Mouse (Mus musculus) limb, embryonic 11.5 days (tissue): ENCODE measurements at regions not wholly inside any gene's neighbourhood (a gene's known extent, or its start where the extent isn't known, plus 50 kb on each side); places are given as distances from the start of the nearest gene placed in this dataset.

Source experiments
- ATAC-seq: fragments of 200-750 bp; cut with Nextera tagmentation; 2 replicates; pipeline ENCODE4 v1.8.0; 2017; ENCODE audit warnings: low read depth; ENCODE audit not compliant: insufficient number of reproducible peaks, low FRiP score, low TSS enrichment
- DNase-seq: peaks from one replicate; pipeline ENCODE4 v3.0.0-alpha.2; 2015; ENCODE audit warnings: low spot score
- H3K27ac ChIP-seq: fragments of 300-500 bp; sonication (generic); replicated peaks from 2 replicates; pipeline ENCODE4 v1.5.1; 2014; ENCODE audit warnings: low read depth, mild to moderate bottlenecking, low read length
- H3K27me3 ChIP-seq: fragments of 300-500 bp; sonication (generic); 2 replicates; pipeline ENCODE4 v1.6.1; 2014; ENCODE audit warnings: mild to moderate bottlenecking, low read length, mixed read lengths; ENCODE audit not compliant: control insufficient read depth, insufficient read depth
- H3K36me3 ChIP-seq: fragments of 300-500 bp; sonication (generic); 2 replicates; pipeline ENCODE4 v1.6.1; 2014; ENCODE audit warnings: mild to moderate bottlenecking, low read length, moderate library complexity, mixed read lengths; ENCODE audit not compliant: control insufficient read depth, insufficient read depth
- H3K4me1 ChIP-seq: fragments of 300-500 bp; sonication (generic); 2 replicates; pipeline ENCODE4 v1.6.1; 2014; ENCODE audit warnings: low read length, mixed read lengths; ENCODE audit not compliant: control insufficient read depth, insufficient read depth
- H3K4me2 ChIP-seq: fragments of 300-500 bp; sonication (generic); 2 replicates; pipeline ENCODE4 v1.6.1; 2014; ENCODE audit warnings: low read depth, mild to moderate bottlenecking, moderate library complexity; ENCODE audit not compliant: severe bottlenecking
- H3K4me3 ChIP-seq: fragments of 300-500 bp; sonication (generic); 2 replicates; pipeline ENCODE4 v1.5.1; 2014; ENCODE audit warnings: low read depth, low read length
- H3K9ac ChIP-seq: fragments of 300-500 bp; sonication (generic); 2 replicates; pipeline ENCODE4 v1.6.1; 2014; ENCODE audit warnings: mild to moderate bottlenecking, low read length
- H3K9me3 ChIP-seq: fragments of 300-500 bp; sonication (generic); 2 replicates; pipeline ENCODE4 v1.6.1; 2016; ENCODE audit warnings: low read length; ENCODE audit not compliant: control insufficient read depth
- WGBS: fragments of 180-500 bp; shearing (Covaris S2); extraction: QIAGEN DNeasy Blood & Tissue Kit; methylation state at CpG from one replicate; pipeline ENCODE4 v1.1.7; 2014; 5-methylcytosine and 5-hydroxymethylcytosine counted together

- ATAC-seq: no peak
- H3K27me3 ChIP-seq: no peaks in the 10 kb centered on the region
- WGBS: 83% methylated on average over 5 of the region's 5 CpGs
Observed at GRCm38 (mm10) chr5:51397528-51397927, 170.0 kb downstream of the Ppargc1a start.

GRCm38 (mm10) chr5:51391319-51391718 is 176.2 kb downstream of the Ppargc1a start:
- H3K27me3 ChIP-seq: no peaks in the 10 kb centered on the region
- H3K4me1 ChIP-seq: no peaks in the 10 kb centered on the region
- H3K4me3 ChIP-seq: no peak overlapping the region
- DNase-seq (no peak), ATAC-seq (no peak)
- H3K36me3 ChIP-seq: no peaks in the 10 kb centered on the region
- H3K4me2 ChIP-seq: no peak overlapping the region
- no peak overlapping the region for H3K9ac ChIP-seq
- H3K9me3 ChIP-seq: no peaks in the 10 kb centered on the region
- no peak overlapping the region for H3K27ac ChIP-seq
- 84% methylated on average over 8 of the region's 8 CpGs for WGBS

More at GRCm38 (mm10) chr5:51397528-51397927, 170.0 kb downstream of the Ppargc1a start:
- H3K4me1 ChIP-seq: no peaks in the 10 kb centered on the region
- no peak overlapping the region for H3K4me3 ChIP-seq
- H3K9ac ChIP-seq: no peak overlapping the region
- H3K27ac ChIP-seq: no peak overlapping the region
- no peaks in the 10 kb centered on the region for H3K36me3 ChIP-seq
- H3K4me2 ChIP-seq: no peak overlapping the region
- no peaks in the 10 kb centered on the region for H3K9me3 ChIP-seq
- DNase-seq: no peak

GRCm38 (mm10) chr5:51387751-51388150 is 179.8 kb downstream of the Ppargc1a start:
- WGBS: 75% methylated on average over 2 of the region's 2 CpGs
- no peak for DNase-seq
- no peaks in the 10 kb centered on the region for H3K4me1 ChIP-seq
- no peak overlapping the region for H3K27ac ChIP-seq
- H3K9me3 ChIP-seq: no peaks in the 10 kb centered on the region
- no peak overlapping the region for H3K9ac ChIP-seq
- H3K36me3 ChIP-seq: no peaks in the 10 kb centered on the region
- H3K4me3 ChIP-seq: no peak overlapping the region
- no peak overlapping the region for H3K4me2 ChIP-seq
- no peaks in the 10 kb centered on the region for H3K27me3 ChIP-seq
- ATAC-seq: no peak

- H3K27me3 ChIP-seq: no peaks in the 10 kb centered on the region
- H3K9ac ChIP-seq: no peak overlapping the region
- H3K36me3 ChIP-seq: no peaks in the 10 kb centered on the region
- no peaks in the 10 kb centered on the region for H3K4me1 ChIP-seq
- no peaks in the 10 kb centered on the region for H3K9me3 ChIP-seq
- ATAC-seq (no peak), DNase-seq (no peak)
- 88% methylated on average over 3 of the region's 3 CpGs for WGBS
- no peak overlapping the region for H3K27ac ChIP-seq
- H3K4me3 ChIP-seq: no peak overlapping the region
- no peak overlapping the region for H3K4me2 ChIP-seq
Observed at GRCm38 (mm10) chr5:51386409-51386808, 181.1 kb downstream of the Ppargc1a start.

GRCm38 (mm10) chr5:51384278-51384677 is 183.2 kb downstream of the Ppargc1a start:
- no peak for DNase-seq
- Histone ChIP-seq H3K36me3 (no peaks in the 10 kb centered on the region), H3K27ac (no peak overlapping the region), H3K9ac (no peak overlapping the region), H3K27me3 (no peaks in the 10 kb centered on the region), H3K4me1 (no peaks in the 10 kb centered on the region), H3K4me2 (no peak overlapping the region), H3K9me3 (no peaks in the 10 kb centered on the region), H3K4me3 (no peak overlapping the region)
- 89% methylated on average over 6 of the region's 6 CpGs for WGBS
- ATAC-seq: no peak

GRCm38 (mm10) chr5:51359101-51359500 is 208.4 kb downstream of the Ppargc1a start:
- no peak overlapping the region for H3K9ac ChIP-seq
- 83% methylated on average over 1 of the region's 1 CpGs for WGBS
- no peak overlapping the region for H3K4me2 ChIP-seq
- DNase-seq (no peak), ATAC-seq (no peak)
- no peaks in the 10 kb centered on the region for H3K4me1 ChIP-seq
- no peaks in the 10 kb centered on the region for H3K36me3 ChIP-seq
- H3K27me3 ChIP-seq: no peaks in the 10 kb centered on the region
- no peaks in the 10 kb centered on the region for H3K9me3 ChIP-seq
- no peak overlapping the region for H3K27ac ChIP-seq
- H3K4me3 ChIP-seq: no peak overlapping the region

- DNase-seq (no peak), ATAC-seq (no peak)
- Histone ChIP-seq H3K36me3 (no peaks in the 10 kb centered on the region), H3K4me3 (no peak overlapping the region), H3K4me1 (no peaks in the 10 kb centered on the region), H3K4me2 (no peak overlapping the region), H3K27ac (no peak overlapping the region), H3K27me3 (no peaks in the 10 kb centered on the region), H3K9me3 (no peaks in the 10 kb centered on the region), H3K9ac (no peak overlapping the region)
- 72% methylated on average over 2 of the region's 2 CpGs for WGBS
Observed at GRCm38 (mm10) chr5:51348256-51348655, 219.3 kb downstream of the Ppargc1a start.

GRCm38 (mm10) chr5:51329142-51329541 is 238.4 kb downstream of the Ppargc1a start:
- ATAC-seq (no peak), DNase-seq (no peak)
- H3K4me3 ChIP-seq: no peak overlapping the region
- H3K9me3 ChIP-seq: no peaks in the 10 kb centered on the region
- no peaks in the 10 kb centered on the region for H3K36me3 ChIP-seq
- H3K4me1 ChIP-seq: no peaks in the 10 kb centered on the region
- no peak overlapping the region for H3K4me2 ChIP-seq
- WGBS: 87% methylated on average over 3 of the region's 3 CpGs
- no peak overlapping the region for H3K27ac ChIP-seq
- no peaks in the 10 kb centered on the region for H3K27me3 ChIP-seq
- no peak overlapping the region for H3K9ac ChIP-seq

GRCm38 (mm10) chr5:51289191-51289590 is 278.3 kb downstream of the Ppargc1a start:
- no peak overlapping the region for H3K9ac ChIP-seq
- H3K9me3 ChIP-seq: no peaks in the 10 kb centered on the region
- H3K27ac ChIP-seq: no peak overlapping the region
- DNase-seq: no peak
- H3K4me1 ChIP-seq: no peaks in the 10 kb centered on the region
- no peak overlapping the region for H3K4me2 ChIP-seq
- no peaks in the 10 kb centered on the region for H3K27me3 ChIP-seq
- no peaks in the 10 kb centered on the region for H3K36me3 ChIP-seq
- 70% methylated on average over 1 of the region's 1 CpGs for WGBS
- no peak for ATAC-seq
- H3K4me3 ChIP-seq: no peak overlapping the region
